Mouse (Mus musculus) forebrain, embryonic 16.5 days (tissue): Measurements from ENCODE around the gene Gm9903. TPM values are rescaled to one million over a fixed set of nuclear protein-coding genes. Genes with fewer than 3 reads are reported as not detected.

Experiments
- ATAC-seq: fragments of 200-750 bp; cut with Nextera tagmentation; 2 replicates; pipeline ENCODE4 v1.8.0; 2017; ENCODE audit warnings: mild to moderate bottlenecking, moderate library complexity
- H3K27ac ChIP-seq: fragments of 300-500 bp; sonication (generic); 2 replicates; pipeline ENCODE4 v1.5.1; 2014; ENCODE audit warnings: low read length, control low read depth
- H3K27me3 ChIP-seq: fragments of 300-500 bp; sonication (generic); replicated peaks from 2 replicates; pipeline ENCODE4 v1.6.1; 2014; ENCODE audit warnings: low read length; ENCODE audit not compliant: control insufficient read depth, insufficient read depth
- H3K36me3 ChIP-seq: fragments of 300-500 bp; sonication (generic); 2 replicates; pipeline ENCODE4 v1.6.1; 2014; ENCODE audit not compliant: control insufficient read depth, insufficient read depth
- H3K4me1 ChIP-seq: fragments of 300-500 bp; sonication (generic); replicated peaks from 2 replicates; pipeline ENCODE4 v1.6.1; 2014; ENCODE audit warnings: low read length; ENCODE audit not compliant: control insufficient read depth, insufficient read depth
- H3K4me2 ChIP-seq: fragments of 300-500 bp; sonication (generic); 2 replicates; pipeline ENCODE4 v1.6.1; 2014; ENCODE audit warnings: mild to moderate bottlenecking, low read length, control low read depth
- H3K4me3 ChIP-seq: fragments of 300-500 bp; sonication (generic); replicated peaks from 2 replicates; pipeline ENCODE4 v1.5.1; 2014; ENCODE audit warnings: mild to moderate bottlenecking, low read length, control low read depth
- H3K9ac ChIP-seq: fragments of 300-500 bp; sonication (generic); replicated peaks from 2 replicates; pipeline ENCODE4 v1.6.1; 2014; ENCODE audit warnings: low read depth, low read length, control low read depth
- H3K9me3 ChIP-seq: fragments of 300-500 bp; sonication (generic); 2 replicates; pipeline ENCODE4 v1.6.1; 2016; ENCODE audit warnings: low read length; ENCODE audit not compliant: control insufficient read depth
- WGBS: fragments of 180-500 bp; shearing (Covaris S2); extraction: QIAGEN DNeasy Blood & Tissue Kit; methylation state at CpG from one replicate; pipeline ENCODE4 v1.1.7; 2014; 5-methylcytosine and 5-hydroxymethylcytosine counted together
- polyA plus RNA-seq: library from polyadenylated mRNA; unstranded; fragments of >200 nt; fragmentation: Nextera tagmentation; extraction: Ambion mirVana; gene quantifications from 2 replicates; pipeline ENCODE4 v1.2.1, GENCODE M21; 2015

The Gm9903 gene
- 0.60 and 0.98 TPM in 2 replicates for polyA plus RNA-seq

GRCm38 (mm10) chr5:33629301-33629987 lies at the start of gene Gm9903, which contains the start of gene Fam53a:
Gm9903 (plus strand) TSS chr5:33629925.
Fam53a (minus strand) TSS chr5:33629635.
- H3K4me3 ChIP-seq = peak within 1 kb of the TSS; percentile 83
- H3K4me1 ChIP-seq = peaks cover 19% of the 10 kb centered on the region
- no peaks in the 10 kb centered on the region for H3K27me3 ChIP-seq
- H3K36me3 ChIP-seq = no peaks in the 10 kb centered on the region
- peak within 1 kb of the TSS; percentile 87 for H3K27ac ChIP-seq
- H3K4me2 ChIP-seq = peak within 1 kb of the TSS; percentile 89
- H3K9ac ChIP-seq = peak within 1 kb of the TSS; percentile 80
- peak; percentile 97 for ATAC-seq
- H3K9me3 ChIP-seq = no peaks in the 10 kb centered on the region
- WGBS = under 1% methylated on average over 93 of the region's 99 CpGs

- Histone ChIP-seq H3K27me3 (no peaks in the 10 kb centered on the region), H3K9ac (no peak overlapping the region), H3K4me1 (no peaks in the 10 kb centered on the region), H3K36me3 (no peaks in the 10 kb centered on the region), H3K4me3 (no peak overlapping the region), H3K4me2 (no peak overlapping the region), H3K9me3 (no peaks in the 10 kb centered on the region), H3K27ac (no peak overlapping the region)
- WGBS = 91% methylated on average over 1 of the region's 1 CpGs
- no peak for ATAC-seq
These were observed 49.4 kb upstream of the Gm9903 start for GRCm38 (mm10) chr5:33580336-33580735.

GRCm38 (mm10) chr5:33587498-33588058 lies 42.1 kb upstream of the Gm9903 start:
- H3K36me3 ChIP-seq = no peaks in the 10 kb centered on the region
- no peak overlapping the region for H3K4me2 ChIP-seq
- no peak overlapping the region for H3K4me3 ChIP-seq
- no peaks in the 10 kb centered on the region for H3K4me1 ChIP-seq
- H3K9ac ChIP-seq = no peak overlapping the region
- no peaks in the 10 kb centered on the region for H3K9me3 ChIP-seq
- ATAC-seq = no peak
- WGBS = 82% methylated on average over 18 of the region's 18 CpGs
- H3K27me3 ChIP-seq = 0 out of 2 replicates have a peak, but pooled peaks cover 11% of the 10 kb centered on the region
- no peak overlapping the region for H3K27ac ChIP-seq

GRCm38 (mm10) chr5:33588066-33588465 lies 41.7 kb upstream of the Gm9903 start:
- Histone ChIP-seq H3K4me2 (no peak overlapping the region), H3K9ac (no peak overlapping the region), H3K27me3 (0 out of 2 replicates have a peak, but pooled peaks cover 11% of the 10 kb centered on the region), H3K9me3 (no peaks in the 10 kb centered on the region), H3K27ac (no peak overlapping the region), H3K4me3 (no peak overlapping the region), H3K36me3 (no peaks in the 10 kb centered on the region), H3K4me1 (no peaks in the 10 kb centered on the region)
- ATAC-seq = no peak
- WGBS = 63% methylated on average over 3 of the region's 3 CpGs

GRCm38 (mm10) chr5:33589221-33589888 lies 40.4 kb upstream of the Gm9903 start:
- H3K4me3 ChIP-seq = no peak overlapping the region
- H3K4me2 ChIP-seq = no peak overlapping the region
- H3K4me1 ChIP-seq = no peaks in the 10 kb centered on the region
- 68% methylated on average over 5 of the region's 5 CpGs for WGBS
- H3K27ac ChIP-seq = no peak overlapping the region
- H3K36me3 ChIP-seq = no peaks in the 10 kb centered on the region
- ATAC-seq = peak; percentile 69; the same call in 1 of the 2 replicates
- H3K9ac ChIP-seq = no peak overlapping the region
- H3K27me3 ChIP-seq = 0 out of 2 replicates have a peak, but pooled peaks cover 11% of the 10 kb centered on the region
- H3K9me3 ChIP-seq = no peaks in the 10 kb centered on the region

GRCm38 (mm10) chr5:33593620-33594019 lies 36.1 kb upstream of the Gm9903 start:
- 36% methylated on average over 2 of the region's 2 CpGs for WGBS
- H3K4me1 ChIP-seq = no peaks in the 10 kb centered on the region
- no peak overlapping the region for H3K4me3 ChIP-seq
- H3K27me3 ChIP-seq = 0 out of 2 replicates have a peak, but pooled peaks cover 6% of the 10 kb centered on the region
- no peaks in the 10 kb centered on the region for H3K36me3 ChIP-seq
- no peak for ATAC-seq
- no peak overlapping the region for H3K27ac ChIP-seq
- no peaks in the 10 kb centered on the region for H3K9me3 ChIP-seq
- H3K9ac ChIP-seq = no peak overlapping the region
- no peak overlapping the region for H3K4me2 ChIP-seq

GRCm38 (mm10) chr5:33605314-33605713 lies 24.4 kb upstream of the Gm9903 start:
- no peaks in the 10 kb centered on the region for H3K4me1 ChIP-seq
- H3K27me3 ChIP-seq = no peaks in the 10 kb centered on the region
- H3K27ac ChIP-seq = no peak overlapping the region
- no peak overlapping the region for H3K9ac ChIP-seq
- peaks cover 7% of the 10 kb centered on the region; the same call in 1 of the 2 replicates for H3K36me3 ChIP-seq
- no peaks in the 10 kb centered on the region for H3K9me3 ChIP-seq
- ATAC-seq = no peak
- no peak overlapping the region for H3K4me2 ChIP-seq
- H3K4me3 ChIP-seq = no peak overlapping the region
- 87% methylated on average over 5 of the region's 5 CpGs for WGBS

- Histone ChIP-seq H3K27ac (no peak overlapping the region), H3K4me1 (no peaks in the 10 kb centered on the region), H3K9ac (no peak overlapping the region), H3K9me3 (no peaks in the 10 kb centered on the region), H3K4me3 (no peak overlapping the region), H3K4me2 (no peak overlapping the region), H3K36me3 (peaks cover 7% of the 10 kb centered on the region; the same call in 1 of the 2 replicates), H3K27me3 (no peaks in the 10 kb centered on the region)
- WGBS = 75% methylated on average over 7 of the region's 7 CpGs
- no peak for ATAC-seq
These were observed 23.1 kb upstream of the Gm9903 start for GRCm38 (mm10) chr5:33606631-33607030.

GRCm38 (mm10) chr5:33607434-33607833 lies 22.3 kb upstream of the Gm9903 start:
- Histone ChIP-seq H3K27me3 (no peaks in the 10 kb centered on the region), H3K9me3 (no peaks in the 10 kb centered on the region), H3K27ac (no peak overlapping the region), H3K4me1 (no peaks in the 10 kb centered on the region), H3K9ac (no peak overlapping the region), H3K4me3 (no peak overlapping the region), H3K4me2 (no peak overlapping the region), H3K36me3 (peaks cover 7% of the 10 kb centered on the region; the same call in 1 of the 2 replicates)
- 97% methylated on average over 15 of the region's 15 CpGs for WGBS
- ATAC-seq = no peak
